Mouse (Mus musculus): ENCODE measurements around the gene Sbf2.
"Not testable (repeated sequence)": the region's sequence is repeated elsewhere in the genome, so short reads cannot be mapped to it uniquely, and the experiment has no call there.

The Sbf2 gene

DNA sequence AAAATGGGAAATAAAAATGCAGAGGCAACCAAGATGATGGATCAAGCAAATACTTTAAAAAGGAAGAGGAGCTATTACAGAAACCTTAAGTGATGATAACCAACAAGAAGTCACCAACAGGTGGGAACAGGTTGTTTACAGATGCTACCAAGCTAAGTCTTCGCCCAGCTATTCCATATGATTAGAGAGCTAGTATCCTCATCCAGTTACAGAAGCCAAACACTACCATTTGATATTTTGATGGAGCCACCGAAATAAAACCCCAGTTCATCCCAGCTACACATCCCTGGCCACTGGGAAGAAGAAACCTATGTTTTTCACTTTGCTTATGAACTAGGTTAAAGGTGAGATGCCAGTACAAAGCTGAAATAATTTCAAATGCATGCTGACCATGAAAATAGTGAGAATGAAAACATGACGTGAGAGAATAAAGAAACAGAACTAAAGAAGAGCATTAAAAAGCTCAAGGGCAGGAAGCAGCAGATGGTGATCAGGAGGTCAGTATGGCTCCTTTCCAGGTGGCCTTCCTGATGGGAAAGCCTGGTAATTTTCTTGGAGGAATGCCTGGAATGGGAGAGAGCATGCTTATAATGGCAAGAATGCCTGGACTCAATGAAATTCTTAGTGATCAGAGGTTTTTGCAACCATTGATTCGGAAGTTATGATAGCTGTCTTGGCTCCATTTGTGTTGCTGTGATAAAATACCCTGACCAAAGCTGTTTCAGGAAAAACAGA is 48.7 kb downstream of the Sbf2 start:
- DNase-seq = peak in 1 of 2 experiments; percentile 71

DNA sequence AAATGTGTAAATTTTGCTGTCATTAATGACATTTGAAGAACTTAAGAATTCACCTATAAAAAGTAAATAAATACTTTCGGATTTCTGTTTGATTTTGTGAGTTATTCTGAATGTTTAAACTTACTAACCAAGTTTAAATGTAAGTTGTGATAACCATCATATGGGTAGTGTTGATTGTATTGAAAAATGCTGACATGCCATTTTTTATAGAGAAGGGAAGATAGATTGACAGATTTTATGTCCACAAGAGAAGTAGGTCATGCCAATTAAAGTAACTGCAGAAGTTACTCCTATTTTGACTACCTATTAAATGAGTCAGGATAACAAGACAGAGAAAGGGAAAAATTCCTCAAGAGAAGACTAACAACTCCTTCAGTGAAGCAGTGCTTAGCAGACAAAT is 53.1 kb downstream of the Sbf2 start:
- DNase-seq = no peak

DNA sequence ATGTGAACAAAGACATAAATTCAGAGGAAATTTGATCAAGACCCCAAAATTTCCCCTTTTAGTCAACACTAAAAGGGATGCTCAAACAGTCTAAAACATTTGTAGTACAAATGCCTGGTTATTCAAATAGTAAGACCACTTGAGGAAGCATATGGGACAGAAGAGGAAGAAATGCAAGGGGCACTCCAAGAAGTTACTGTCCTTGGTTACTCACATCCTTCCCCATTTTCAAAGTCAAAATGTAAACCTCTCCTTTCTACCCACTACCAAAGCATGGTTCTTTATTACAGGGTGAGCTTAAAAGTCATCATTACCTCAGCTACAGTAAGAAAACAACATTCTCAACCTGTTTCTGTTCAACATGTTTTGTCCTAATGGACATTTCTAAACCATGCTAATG is 57.7 kb downstream of the Sbf2 start:
- no peak for DNase-seq

DNA sequence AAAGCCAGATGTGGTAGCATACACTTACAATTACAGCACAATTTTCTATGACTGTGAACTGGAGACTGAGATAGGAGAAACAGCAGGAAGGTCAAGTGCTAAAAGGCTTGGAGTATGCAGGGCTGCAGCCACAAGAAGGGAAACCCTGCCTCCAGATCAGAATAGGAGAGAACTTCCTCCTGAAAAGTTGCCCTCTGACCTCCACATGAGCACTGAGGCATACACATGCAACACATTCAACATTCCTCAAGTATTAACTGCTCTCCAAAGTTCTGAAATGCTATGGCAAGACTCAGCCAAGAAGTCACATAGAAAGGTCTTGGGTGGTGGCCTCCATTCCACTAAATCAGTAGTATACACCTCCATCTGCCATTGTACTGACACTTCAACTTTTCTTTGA is 58.5 kb downstream of the Sbf2 start:
- DNase-seq = peak in 1 of 2 experiments; percentile 20

DNA sequence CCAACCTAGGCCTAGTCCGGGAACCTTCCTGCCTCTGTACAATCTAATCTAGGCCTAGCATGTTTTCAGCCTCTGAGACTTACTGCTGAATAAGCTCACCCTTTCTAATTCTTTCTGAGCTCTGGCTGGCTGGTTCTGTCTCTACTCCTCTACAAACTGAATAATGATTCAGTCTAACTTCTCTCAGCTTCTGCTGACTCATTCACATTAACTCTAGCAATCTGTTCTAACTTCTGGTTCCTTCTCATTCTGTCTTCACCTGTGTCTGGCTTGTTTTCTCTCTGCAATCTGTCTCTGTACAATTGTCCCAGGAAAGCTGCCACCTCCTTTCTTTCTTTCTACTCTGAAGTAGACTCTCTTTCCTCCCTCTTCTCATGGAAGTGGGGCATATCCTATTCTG is 59.5 kb downstream of the Sbf2 start:
- no peak for DNase-seq

DNA sequence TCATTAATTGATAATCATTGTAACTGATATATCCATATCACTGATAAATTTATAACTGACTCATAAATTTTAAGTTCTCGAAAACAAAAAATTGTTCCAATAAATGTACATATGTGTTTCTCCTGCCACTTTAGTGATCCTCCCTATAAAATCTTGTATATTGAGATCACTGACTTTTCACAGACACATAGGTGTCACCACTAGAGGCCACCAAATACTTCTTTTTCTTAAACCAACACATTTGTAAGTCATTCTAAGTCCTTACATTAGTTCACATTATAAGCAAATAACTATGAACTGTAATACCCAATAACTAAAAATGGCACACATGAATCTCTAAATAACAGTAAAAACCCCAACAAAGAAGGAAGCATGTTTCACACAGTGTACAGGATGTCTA is 66.5 kb downstream of the Sbf2 start:
- DNase-seq = peak in 1 of 2 experiments; percentile 26

DNA sequence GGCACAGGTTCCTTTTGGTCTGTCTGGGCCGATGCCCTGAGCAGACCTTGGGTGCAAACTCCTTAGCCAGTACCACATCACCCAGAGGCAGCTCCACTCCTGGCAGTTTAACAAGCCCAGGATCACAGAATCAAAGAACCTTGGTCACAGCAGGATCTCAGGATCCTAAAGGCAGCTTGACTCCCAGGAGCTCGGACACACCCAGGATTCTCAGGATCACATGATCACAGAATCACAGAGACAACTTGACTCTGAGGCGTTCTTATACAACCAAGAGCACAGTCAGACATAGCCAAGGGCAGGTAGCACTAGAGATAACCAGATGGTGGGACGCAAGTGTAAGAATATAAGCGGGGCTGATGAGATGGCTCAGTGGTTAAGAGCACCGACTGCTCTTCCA is 71.4 kb downstream of the Sbf2 start:
- DNase-seq = no peak

DNA sequence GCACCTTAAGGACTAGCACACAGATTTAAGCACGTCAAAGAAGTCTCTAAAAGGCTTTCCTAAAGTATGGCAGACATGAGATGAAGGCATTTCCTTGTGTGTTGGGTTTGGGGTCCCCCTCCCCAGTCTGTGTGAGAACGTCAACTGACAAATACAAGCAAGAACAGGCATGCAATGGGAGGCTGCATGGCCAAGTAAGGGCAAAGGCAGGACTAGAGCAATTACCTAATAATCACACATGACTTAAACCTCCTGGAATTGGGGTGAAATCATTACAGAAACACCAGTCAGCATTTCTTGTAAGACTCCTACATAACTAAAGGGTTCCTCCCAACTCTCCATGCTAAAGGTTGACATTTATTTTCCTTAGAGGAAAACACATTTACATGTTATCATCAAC is 75.5 kb downstream of the Sbf2 start:
- DNase-seq = no peak

DNA sequence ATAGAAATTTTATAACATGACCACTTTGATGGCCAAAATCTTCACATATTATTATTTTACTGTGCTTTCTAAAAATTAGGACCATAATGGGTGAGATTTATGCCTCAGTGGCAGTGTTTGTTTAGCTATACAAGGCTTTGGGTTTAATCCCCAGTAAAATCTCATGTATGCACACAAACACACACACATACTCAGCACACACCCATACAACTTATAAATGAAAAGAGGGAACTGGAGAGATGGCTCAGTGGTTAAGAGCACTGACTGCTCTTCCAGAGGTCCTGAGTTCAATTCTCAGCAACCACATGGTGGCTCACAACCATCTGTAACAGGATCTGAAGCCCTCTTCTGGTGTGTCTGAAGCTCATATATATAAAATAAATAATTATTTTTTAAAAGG is 84.4 kb downstream of the Sbf2 start:
- DNase-seq = not testable (repeated sequence)

DNA sequence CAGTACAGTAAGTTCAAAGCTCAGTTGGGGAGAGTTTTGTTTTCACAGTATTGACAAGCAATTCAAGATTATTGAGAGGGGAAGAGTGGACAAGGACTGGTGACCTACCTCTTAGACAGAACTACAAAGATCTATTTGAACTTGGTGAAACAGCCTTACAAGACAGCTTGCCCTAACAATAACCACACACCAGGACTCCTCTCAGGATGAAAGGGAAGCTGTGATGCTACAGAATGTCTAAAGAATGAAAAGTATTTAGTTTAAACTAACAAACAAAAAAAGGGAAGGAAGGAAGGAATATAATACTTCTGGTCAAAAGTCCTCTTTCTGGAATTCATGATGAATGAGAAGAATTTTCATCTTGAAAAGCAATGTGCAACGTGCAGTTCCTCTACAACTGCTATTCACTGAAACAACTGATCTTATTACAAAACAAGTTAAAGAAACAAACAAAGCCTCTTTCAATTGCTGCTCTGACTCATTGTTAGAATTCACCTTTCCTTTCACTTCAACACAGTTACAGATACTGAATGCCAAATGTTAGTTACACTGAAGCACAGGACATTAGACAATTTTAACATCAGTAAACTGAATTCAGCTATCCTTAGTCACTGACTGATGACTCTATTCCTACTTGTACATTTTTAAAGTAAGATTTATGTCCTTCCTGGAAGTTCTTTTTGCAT is 89.5 kb downstream of the Sbf2 start:
- DNase-seq = no peak

DNA sequence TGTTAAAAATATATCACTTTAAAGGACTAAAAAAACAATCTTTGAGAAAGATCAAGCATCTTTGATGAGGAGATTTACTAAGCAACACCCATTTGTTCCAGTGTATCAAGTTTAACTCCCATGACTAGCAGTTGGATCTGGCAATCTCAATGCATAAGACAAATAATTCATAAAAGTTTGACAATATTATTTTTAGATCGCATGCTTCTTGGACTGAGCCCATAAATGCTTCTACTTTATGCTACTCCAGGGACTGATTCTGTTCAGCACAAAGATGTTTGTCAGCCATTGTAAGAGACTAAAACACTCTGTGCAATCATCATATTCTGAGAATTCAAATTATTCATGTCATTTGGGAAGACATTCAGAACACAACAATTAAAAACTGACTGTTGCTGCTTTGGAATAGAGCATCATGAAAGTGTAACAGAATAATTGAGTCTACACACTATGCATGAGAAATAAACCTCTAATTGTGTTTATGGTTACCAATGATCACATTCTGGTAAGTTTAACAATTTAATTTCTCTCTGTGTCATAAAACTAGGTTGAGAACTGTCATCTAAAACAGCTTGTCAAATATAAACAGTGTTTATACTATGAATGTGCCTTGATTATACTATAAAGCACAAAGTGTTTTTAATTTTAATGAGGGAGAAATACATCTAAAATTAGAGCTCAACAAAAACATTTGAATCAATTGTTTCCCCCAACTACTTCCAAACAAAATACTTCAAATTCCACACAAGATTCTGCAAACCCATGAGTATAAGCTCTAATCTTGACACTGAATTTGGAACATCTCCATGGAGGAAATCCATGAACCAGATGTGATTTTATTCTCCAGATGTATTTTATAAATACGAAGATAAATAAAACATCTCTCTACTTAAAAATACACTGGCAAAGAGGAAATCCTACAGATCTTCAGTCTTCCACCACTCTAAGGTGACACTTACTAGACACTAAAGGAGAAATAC is 98.2 kb downstream of the Sbf2 start:
- no peak for DNase-seq

DNA sequence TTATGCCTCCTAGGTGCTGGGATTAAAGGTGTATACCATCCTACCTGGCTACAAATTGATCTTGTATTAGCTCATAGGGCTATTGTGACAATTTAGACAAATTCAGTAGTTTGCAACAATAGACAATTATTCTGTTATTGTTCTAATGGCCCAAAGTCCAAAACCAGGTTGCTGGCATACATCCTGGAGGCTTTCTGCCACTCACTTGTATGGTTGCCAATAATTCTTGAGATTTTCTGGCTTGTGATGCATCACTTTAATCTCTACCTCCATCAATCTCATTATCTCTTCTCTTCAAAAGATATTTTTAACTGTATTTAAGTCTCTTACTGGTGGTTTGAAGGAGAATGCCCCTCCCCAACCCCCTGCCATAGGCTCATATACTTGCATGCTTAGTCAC is 100.6 kb downstream of the Sbf2 start:
- no peak for DNase-seq

DNA sequence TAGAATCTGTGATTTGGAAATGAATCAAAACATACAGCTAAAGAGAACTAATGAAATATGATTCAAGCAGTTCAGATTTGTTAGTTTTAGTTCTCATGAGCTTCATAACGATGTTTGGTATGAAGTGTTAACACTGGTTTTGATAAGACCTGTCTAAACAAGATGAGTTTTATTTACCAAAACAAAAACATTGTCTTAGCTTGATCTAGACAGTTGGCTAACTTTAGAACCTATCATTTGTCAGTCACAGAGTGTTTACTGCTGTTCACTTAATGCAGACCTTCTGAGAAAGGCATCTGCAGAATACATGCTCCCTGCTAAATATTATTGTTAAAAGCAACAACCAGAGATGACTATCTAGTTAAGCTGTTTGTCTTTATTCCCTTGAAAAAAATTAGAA is 116.1 kb downstream of the Sbf2 start:
- no peak for DNase-seq

DNA sequence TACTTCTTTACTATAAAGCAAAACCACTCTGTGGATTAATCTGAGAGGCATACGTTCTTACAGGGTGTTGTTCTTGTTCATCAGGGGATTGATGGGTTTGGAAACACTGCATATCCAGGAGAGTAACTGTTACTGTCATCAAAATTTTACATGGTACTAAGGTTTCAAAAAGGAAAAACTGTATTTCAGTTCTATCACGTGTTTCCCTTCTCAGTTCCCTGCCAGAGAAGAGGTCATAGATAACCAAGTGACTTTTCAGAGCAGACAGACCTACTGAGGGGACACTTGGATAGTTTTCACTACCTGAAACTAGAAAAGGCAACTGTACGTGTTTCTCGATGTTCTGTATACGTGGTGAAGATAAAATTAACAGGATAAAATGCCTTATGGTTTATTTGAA is 123.7 kb downstream of the Sbf2 start:
- DNase-seq = no peak

DNA sequence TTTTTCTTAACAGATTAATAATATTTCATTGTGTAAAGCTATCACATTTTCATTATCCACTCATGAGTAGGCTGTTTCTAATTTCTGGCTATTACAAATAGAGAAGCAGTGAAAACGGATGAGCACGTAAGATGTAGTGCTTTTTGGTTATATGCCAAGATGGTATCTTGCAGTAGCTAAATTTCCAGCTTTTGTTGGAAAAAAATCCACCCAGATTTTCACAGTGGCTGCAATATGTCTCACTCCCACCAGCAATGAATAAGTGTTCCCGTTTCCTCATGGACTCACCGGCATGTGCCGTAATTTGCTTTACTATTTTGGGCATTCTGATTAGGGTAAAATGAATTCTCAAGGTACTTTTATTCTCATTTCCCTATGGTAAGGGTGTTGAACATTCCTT is 129.7 kb downstream of the Sbf2 start:
- DNase-seq = no peak

DNA sequence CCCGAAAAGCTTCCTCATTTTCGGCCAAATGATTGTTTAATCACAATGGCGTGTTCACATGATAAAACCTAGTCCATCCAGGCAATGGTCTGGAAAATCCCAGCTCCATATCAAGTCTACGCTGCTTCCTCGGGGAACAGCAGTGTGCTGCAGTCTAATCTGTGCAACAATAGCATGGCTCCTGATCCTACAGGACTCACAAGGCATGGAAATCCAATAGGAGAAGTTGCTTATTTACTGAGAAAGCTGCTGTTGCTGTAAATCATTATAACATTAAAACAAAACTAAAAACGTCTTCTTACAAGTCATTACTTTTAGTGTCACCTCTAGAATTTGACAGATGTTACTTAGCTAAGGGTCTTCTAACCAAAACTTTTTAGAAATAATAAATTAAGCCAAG is 143.7 kb downstream of the Sbf2 start:
- no peak for DNase-seq

DNA sequence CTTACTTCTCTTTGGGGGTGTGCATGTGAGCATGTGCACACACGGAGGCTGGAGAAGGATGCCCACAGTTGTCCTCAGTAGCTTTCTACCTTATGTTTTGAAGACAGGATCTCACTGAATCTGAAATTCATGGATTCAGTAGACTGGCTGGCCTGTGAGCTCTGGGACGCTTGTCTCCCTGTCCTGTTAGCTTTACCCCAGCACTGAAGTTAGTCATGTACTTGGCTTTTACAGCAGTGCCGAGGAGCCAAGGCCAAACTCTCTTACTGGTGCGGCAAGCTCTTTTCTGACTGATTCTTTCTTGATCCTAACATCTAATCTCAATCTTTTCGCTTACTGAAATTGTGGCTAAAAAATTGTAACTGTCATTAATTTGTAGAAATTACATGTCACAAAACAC is 151.3 kb downstream of the Sbf2 start:
- no peak for DNase-seq

DNA sequence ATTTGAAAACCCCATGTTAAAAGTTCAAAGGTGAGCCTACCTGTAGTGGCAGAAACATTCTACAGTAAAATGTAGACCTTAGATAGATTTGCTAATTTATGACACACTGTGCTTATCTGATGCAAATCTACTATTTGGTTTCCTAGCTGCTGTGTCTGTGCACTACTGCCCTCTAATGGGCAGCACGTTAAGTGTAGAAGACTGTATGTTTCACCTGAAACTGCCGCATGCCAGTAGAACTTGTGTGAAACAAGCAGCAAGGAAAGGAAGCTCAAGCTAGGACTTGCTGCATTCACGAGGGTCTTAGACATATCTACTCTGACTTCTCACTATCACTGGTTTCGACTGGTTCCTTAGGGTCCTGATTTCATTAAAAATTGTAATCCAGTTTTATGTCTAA is 182.4 kb downstream of the Sbf2 start:
- DNase-seq = peak; percentile 51 to 80

DNA sequence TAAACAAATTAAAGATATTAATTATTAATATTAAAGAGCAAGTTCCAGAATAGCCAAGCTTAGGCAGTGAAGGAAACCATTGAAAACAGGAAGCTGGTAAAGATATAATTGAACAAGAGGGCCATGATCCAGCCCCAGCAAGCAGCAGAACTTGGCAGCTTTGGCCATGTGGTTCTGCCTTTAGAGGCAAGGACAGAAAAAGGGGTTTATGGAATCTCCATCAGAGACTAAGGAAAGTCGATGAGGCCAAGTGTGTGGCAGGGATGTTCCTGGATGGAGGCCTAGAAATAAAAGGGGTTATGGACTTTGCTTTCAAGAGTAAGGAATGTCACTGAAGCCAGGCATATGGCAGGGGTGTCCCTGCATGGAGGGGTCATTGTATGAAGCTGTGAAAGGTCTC is 198.4 kb downstream of the Sbf2 start:
- DNase-seq = no peak

DNA sequence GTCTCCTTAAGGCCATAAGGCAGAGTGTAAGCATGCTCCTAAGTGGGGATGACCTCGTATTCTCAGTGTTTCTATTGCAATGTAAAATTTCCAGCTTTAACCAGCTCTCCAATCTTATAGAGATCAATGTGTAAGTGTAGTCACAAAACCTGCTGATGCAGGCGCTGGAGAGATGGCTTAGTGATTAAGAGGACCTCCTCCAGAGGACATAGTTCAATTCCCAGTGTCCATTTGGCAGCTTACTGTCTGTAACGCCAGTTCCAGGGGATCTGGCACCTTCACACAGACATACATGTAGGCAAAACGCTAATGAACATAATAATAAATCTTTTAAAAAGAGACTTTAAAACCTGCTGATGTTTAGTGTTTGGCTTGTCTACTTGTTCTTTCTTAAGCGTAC is 200.4 kb downstream of the Sbf2 start:
- peak; percentile 44 to 56 for DNase-seq

DNA sequence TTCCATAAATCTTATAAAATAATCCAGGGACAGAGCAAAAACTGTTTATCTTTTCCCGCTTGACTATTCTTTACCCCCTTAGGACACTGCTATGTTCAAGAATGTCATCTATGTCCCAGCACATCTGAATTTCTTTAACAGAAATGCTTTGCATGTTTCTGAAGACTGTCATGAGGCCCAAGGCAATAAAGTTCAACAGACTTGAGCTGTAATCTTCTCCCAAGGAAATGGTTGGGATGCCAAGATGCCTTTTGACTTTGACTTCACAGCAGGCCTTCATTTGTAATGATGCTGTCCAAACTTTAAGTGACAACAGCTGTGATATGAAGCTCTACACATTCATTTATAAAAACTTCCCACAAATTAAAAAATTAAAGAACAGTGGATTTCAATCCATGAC is 212.6 kb downstream of the Sbf2 start:
- no peak for DNase-seq

DNA sequence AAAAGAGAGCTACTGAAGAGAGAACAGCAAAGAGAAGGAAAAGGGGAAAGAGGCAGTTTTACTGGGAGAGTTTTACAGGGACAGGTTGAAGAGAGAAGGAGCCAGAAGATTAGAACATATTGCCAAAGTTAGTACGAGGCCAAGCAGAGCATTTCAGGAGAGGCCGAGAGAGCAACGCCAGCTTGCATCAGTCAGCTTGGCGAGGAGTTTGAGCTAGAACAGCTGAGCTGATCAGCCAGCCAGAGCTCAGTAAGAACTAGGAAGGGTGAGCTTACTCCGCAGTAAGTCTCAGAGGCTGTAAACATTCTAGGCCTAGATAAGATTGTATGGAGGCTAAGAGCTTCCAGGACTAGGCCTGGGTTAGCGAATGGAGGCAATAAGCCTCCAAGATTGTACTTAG is 222.1 kb downstream of the Sbf2 start:
- DNase-seq = no peak

DNA sequence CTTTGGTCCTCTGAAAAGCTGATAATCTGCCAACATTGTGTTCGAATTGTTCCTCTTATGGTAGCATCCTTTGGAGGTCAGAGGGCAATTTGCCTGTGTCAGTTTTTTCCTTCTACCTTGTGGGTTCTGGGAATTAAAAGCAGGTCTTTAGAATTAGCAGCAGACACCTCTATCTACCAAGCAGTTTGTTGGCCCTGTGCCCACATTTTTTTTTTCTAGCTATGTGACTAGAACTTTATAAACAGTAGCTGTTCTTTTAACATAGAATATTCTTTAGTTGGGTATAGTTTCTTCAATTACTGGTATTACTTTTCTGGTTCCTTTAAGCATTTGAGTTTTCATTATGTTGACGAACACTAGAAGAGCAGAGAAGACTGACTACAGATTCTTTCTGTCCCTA is 223.1 kb downstream of the Sbf2 start:
- peak in 1 of 2 experiments; percentile 38 for DNase-seq

DNA sequence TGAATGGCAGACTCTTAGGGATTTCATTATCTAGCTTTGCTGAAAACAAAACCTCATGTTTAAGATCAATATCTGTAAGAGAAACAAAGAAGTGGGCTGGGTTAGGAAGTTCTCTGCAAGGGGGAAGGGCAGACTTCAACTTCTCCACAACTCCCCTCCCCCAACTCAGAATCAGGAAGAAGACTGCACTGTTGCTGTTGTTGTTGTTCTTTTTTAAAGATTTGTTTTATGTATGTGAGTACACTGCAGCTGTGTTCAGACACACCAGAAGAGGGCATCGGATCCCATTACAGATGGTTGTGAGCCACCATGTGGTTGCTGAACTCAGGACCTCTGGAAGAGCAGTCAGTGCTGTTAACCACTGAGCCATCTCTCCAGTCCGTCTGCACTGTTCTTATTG is 225.8 kb downstream of the Sbf2 start:
- not testable (repeated sequence) for DNase-seq
